Mouse (Mus musculus) megakaryocyte, embryonic 14.5 days (primary cell): ENCODE data around the gene Gpr179.

Experiments used
- FLI1 ChIP-seq: IDR thresholded peaks from 2 replicates; pipeline ENCODE4 v1.6.1; 2012; ENCODE audit warnings: low read length, inconsistent platforms, mixed read lengths
- GATA1 ChIP-seq: IDR thresholded peaks from 3 replicates; pipeline ENCODE4 v1.6.1; 2012; ENCODE audit warnings: mixed read lengths, low read length, inconsistent platforms, borderline replicate concordance

DNA sequence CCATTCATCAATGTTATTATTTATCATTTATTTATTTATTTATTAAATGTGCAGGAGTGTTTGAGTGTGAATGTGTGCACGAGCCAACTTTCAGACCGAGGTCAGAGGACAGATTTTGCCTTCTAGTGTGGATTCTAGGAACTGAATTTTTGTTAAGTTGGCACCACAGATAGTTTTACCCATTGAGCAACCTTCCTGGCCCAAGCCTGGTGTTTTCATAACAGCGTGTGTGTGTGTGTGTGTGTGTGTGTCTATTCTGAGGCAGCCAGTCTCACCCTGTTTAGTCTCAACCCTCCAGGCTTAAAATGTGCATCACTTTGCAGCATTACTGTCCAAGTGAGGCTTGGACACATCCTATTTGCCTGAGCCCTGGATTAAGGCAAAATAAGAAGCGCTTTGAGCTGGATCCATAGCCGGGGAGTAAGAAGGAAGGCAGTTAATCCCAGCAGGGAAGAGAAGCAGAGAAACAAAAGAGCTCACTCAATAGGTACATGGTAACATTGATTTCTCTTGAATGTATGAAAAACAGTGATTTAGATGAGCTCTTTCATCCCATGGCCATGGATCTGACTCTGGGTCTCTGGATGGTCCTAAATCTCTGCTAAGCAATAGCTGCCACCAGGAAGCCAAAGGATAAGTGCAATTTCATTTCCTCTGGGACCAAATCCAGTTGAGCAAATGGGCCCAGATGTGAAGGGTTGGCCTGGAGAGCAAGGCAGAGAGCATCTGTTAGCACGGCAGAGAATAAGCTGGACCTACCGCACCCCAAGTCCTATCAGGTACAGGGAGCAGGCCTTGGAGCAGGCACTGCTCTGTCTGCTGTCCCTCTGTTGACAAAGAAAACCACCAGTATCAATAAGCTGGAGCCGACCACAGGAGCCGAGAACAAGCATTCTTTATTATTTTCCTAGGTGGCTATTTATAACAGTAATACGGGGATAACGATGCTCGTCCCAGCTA, 20.4 kb downstream of the Gpr179 start:
- TF ChIP-seq GATA1 = no peak
- no peak for TF ChIP-seq FLI1
